Mouse (Mus musculus): Measurements from ENCODE around the gene Fam133b. TPM values are rescaled to one million over a fixed set of nuclear protein-coding genes. Genes with fewer than 3 reads are reported as not detected.

Fam133b gene
- polyA plus RNA-seq, 1 experiment from 2014 or later, result 16.4 TPM

DNA sequence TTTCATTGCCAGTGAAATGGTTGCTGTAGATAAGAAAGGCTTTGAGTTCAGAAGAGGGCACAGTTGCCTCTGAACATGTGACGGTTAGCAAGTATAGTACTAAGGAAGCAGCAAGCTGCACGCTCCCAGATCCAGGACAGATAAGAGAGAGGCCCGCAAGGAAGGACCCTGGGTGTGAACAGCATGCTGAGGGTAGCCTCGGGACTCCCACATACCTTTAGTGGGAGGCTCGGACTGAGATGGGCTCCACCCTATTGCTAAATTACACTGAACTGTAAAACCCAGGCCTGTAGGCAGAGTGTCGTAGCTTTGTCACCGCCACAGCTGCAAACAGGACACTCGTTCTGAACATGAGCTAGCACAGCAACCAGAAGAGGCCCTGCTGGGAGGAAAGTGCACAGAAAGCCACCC lies 28.7 kb upstream of the Fam133b start:
- WGBS, result 42% methylated on average over 8 of the region's 8 CpGs

DNA sequence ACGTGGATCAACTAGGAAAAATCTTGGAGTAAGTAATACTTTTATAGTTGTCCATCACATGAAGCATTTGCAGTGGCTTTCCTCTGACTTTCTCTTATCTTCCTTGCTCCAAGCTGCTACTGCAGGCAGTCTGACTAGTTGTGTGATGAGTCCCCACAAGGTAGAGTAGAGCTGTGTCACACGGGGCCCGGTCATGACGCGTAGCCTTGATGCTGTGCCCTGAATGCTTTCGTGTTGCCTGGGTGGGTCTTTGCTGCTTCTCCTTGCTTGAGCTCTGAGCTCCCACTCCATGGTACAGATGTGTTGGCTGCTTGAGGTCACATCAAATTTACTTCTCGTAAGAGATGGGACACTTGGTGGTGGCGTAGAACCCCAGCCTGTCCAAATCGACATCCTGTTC lies 28.2 kb upstream of the Fam133b start:
- H3K36me3 ChIP-seq (ENCODE audit: control insufficient read depth, insufficient read depth, low read length), result no peaks in the 10 kb centered on the region
- no peaks in the 10 kb centered on the region for H3K27me3 ChIP-seq (ENCODE audit: control insufficient read depth, insufficient read depth, low read length)
- H3K4me3 ChIP-seq (ENCODE audit: low read depth, low read length), result no peak overlapping the region
- DNase-seq (ENCODE audit: low spot score), result no peak
- no peak overlapping the region for H3K9ac ChIP-seq (ENCODE audit: low read length)
- no peak overlapping the region for H3K4me2 ChIP-seq (replicated peaks; ENCODE audit: low read depth)
- peaks cover 2% of the 10 kb centered on the region; the same call in 1 of the 2 replicates for H3K4me1 ChIP-seq (replicated peaks; ENCODE audit: control insufficient read depth, insufficient read depth)
- 88% methylated on average over 9 of the region's 9 CpGs for WGBS
- TF ChIP-seq CTCF (IDR thresholded peaks at IDR 0.05; ENCODE audit: low read depth) (no peak), EP300 (optimal IDR thresholded peaks at IDR 0.05) (no peak)
- ATAC-seq (ENCODE audit: low FRiP score, low TSS enrichment), result no peak
- H3K27ac ChIP-seq (replicated peaks), result no peak overlapping the region
- no peaks in the 10 kb centered on the region for H3K9me3 ChIP-seq (ENCODE audit: control insufficient read depth, low read length)

More for the DNA sequence above, 28.7 kb upstream of the Fam133b start:
- DNase-seq (ENCODE audit: low spot score) (no peak), ATAC-seq (ENCODE audit: low FRiP score, low TSS enrichment) (no peak)
- Histone ChIP-seq H3K9ac (ENCODE audit: low read length) (no peak overlapping the region), H3K4me2 (replicated peaks; ENCODE audit: low read depth) (no peak overlapping the region), H3K27me3 (ENCODE audit: control insufficient read depth, insufficient read depth, low read length) (no peaks in the 10 kb centered on the region), H3K9me3 (ENCODE audit: control insufficient read depth, low read length) (no peaks in the 10 kb centered on the region), H3K4me1 (replicated peaks; ENCODE audit: control insufficient read depth, insufficient read depth) (peaks cover 2% of the 10 kb centered on the region; the same call in 1 of the 2 replicates), H3K36me3 (ENCODE audit: control insufficient read depth, insufficient read depth, low read length) (no peaks in the 10 kb centered on the region), H3K4me3 (ENCODE audit: low read depth, low read length) (no peak overlapping the region), H3K27ac (replicated peaks) (no peak overlapping the region)
- TF ChIP-seq EP300 (optimal IDR thresholded peaks at IDR 0.05) (no peak), CTCF (IDR thresholded peaks at IDR 0.05; ENCODE audit: low read depth) (no peak)

DNA sequence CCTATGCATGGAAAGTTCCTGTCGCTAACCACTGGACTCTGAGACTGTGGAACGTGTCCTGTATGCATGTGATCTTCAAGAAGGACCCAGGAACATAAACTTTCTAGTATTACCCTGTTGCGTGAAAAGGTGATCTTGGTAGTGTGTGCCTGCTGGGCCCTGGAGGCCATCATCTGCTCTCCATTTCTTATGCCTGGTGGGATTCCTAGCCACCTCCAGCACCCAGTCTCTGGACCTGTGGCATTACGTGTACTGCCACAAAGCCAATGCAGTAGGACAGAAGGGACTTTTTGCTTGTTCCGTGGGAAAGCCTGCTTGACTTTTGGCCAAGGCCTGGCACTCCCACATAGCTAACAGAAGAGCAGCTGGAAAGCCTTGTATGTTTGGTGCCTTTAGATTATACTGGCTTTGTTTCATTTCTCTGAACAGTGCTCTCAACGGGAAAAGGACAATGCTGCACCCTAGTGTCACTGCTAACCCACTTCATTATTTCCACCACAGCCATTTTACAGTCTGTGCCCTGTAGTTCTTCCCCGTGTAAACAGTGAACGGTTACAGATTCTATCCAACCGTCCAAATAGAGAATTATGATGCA lies 27.1 kb upstream of the Fam133b start:
- Histone ChIP-seq H3K9ac (ENCODE audit: low read length) (no peak overlapping the region), H3K36me3 (ENCODE audit: control insufficient read depth, insufficient read depth, low read length) (no peaks in the 10 kb centered on the region; the same call in 1 of the 2 replicates), H3K27me3 (ENCODE audit: control insufficient read depth, insufficient read depth, low read length) (no peaks in the 10 kb centered on the region), H3K4me2 (replicated peaks; ENCODE audit: low read depth) (no peak overlapping the region), H3K4me3 (ENCODE audit: low read depth, low read length) (no peak overlapping the region), H3K9me3 (ENCODE audit: control insufficient read depth, low read length) (no peaks in the 10 kb centered on the region), H3K27ac (replicated peaks) (no peak overlapping the region), H3K4me1 (replicated peaks; ENCODE audit: control insufficient read depth, insufficient read depth) (no peaks in the 10 kb centered on the region)
- DNase-seq (ENCODE audit: low spot score) (peak; percentile 69), ATAC-seq (ENCODE audit: low FRiP score, low TSS enrichment) (peak; percentile 93)
- TF ChIP-seq EP300 (optimal IDR thresholded peaks at IDR 0.05) (no peak), CTCF (IDR thresholded peaks at IDR 0.05; ENCODE audit: low read depth) (peak; percentile 90)
- 35% methylated on average over 9 of the region's 9 CpGs for WGBS

DNA sequence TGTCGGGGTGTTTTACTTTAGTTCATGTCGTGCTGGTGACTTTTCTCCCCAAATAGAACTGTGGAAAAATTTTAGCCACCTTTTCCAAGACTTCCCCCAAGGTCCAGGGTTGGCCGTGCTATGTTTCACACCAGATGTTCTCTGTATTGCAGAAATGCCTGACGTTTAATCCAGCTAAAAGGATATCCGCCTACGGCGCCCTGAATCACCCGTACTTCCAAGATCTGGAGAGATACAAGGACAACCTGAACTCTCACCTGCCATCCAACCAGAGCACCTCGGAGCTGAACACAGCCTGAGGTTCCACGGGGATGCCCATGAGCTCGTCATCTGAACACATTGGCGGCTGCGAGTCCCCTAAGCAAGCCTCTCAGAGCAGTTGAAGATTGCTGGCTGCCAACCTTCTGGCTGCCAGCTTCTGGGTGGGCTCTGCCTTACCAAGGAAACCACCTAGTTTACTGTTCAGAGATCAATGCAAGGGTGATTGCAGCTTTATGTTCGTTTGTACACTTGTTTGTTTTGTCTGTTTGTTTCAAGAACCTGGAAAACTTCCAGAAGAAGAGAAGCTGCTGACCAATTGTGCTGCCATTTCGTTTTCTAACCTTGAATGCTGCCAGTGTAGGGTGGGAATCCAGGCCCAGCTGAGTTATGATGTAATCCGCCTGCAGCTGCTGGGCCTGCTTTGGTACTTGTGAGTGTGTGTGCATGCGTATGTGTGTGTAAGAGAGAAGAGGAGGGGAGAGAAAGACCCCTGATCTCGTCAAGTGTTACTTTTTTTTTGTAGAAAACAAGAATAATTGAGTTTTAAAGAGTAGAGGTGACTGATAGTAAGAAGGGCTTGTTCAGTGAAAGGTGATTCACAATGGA lies 22.9 kb upstream of the Fam133b start:
- no peaks in the 10 kb centered on the region for H3K27me3 ChIP-seq (ENCODE audit: control insufficient read depth, insufficient read depth, low read length)
- H3K9me3 ChIP-seq (ENCODE audit: control insufficient read depth, low read length), result no peaks in the 10 kb centered on the region
- H3K4me2 ChIP-seq (replicated peaks; ENCODE audit: low read depth), result no peak overlapping the region
- H3K4me1 ChIP-seq (replicated peaks; ENCODE audit: control insufficient read depth, insufficient read depth), result no peaks in the 10 kb centered on the region
- H3K27ac ChIP-seq (replicated peaks), result no peak overlapping the region
- DNase-seq (ENCODE audit: low spot score) (no peak), ATAC-seq (ENCODE audit: low FRiP score, low TSS enrichment) (no peak)
- no peak overlapping the region for H3K9ac ChIP-seq (ENCODE audit: low read length)
- TF ChIP-seq CTCF (IDR thresholded peaks at IDR 0.05; ENCODE audit: low read depth) (no peak), EP300 (optimal IDR thresholded peaks at IDR 0.05) (no peak)
- H3K36me3 ChIP-seq (ENCODE audit: control insufficient read depth, insufficient read depth, low read length), result no peaks in the 10 kb centered on the region; the same call in 1 of the 2 replicates
- 82% methylated on average over 18 of the region's 18 CpGs for WGBS
- no peak overlapping the region for H3K4me3 ChIP-seq (ENCODE audit: low read depth, low read length)

DNA sequence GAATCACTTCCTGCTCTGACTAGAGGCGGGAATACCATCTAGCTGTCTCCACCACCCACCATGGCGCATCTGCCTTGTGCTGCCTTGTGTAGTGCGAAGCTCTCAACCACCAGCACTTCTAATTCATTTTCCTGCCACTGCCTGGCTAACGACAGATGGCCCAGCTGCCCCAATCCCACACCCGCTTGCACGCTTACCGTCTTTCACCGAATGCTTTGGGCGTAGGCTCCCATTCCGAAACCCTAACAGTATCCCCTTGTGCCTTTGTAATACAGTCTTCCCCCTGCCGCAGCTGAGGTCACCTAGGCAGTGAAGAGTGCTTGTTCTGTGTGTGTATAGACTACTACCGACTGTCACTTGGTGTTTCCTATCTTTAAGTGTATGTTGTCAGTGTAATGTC lies 21.9 kb upstream of the Fam133b start:
- Histone ChIP-seq H3K9me3 (ENCODE audit: control insufficient read depth, low read length) (no peaks in the 10 kb centered on the region), H3K36me3 (ENCODE audit: control insufficient read depth, insufficient read depth, low read length) (no peaks in the 10 kb centered on the region; the same call in 1 of the 2 replicates), H3K4me3 (ENCODE audit: low read depth, low read length) (no peak overlapping the region), H3K4me2 (replicated peaks; ENCODE audit: low read depth) (no peak overlapping the region), H3K27me3 (ENCODE audit: control insufficient read depth, insufficient read depth, low read length) (no peaks in the 10 kb centered on the region), H3K4me1 (replicated peaks; ENCODE audit: control insufficient read depth, insufficient read depth) (no peaks in the 10 kb centered on the region), H3K27ac (replicated peaks) (no peak overlapping the region), H3K9ac (ENCODE audit: low read length) (no peak overlapping the region)
- WGBS, result 90% methylated on average over 12 of the region's 12 CpGs
- no peak for TF ChIP-seq CTCF (IDR thresholded peaks at IDR 0.05; ENCODE audit: low read depth)
- no peak for DNase-seq (ENCODE audit: low spot score)
- ATAC-seq (ENCODE audit: low FRiP score, low TSS enrichment), result no peak

DNA sequence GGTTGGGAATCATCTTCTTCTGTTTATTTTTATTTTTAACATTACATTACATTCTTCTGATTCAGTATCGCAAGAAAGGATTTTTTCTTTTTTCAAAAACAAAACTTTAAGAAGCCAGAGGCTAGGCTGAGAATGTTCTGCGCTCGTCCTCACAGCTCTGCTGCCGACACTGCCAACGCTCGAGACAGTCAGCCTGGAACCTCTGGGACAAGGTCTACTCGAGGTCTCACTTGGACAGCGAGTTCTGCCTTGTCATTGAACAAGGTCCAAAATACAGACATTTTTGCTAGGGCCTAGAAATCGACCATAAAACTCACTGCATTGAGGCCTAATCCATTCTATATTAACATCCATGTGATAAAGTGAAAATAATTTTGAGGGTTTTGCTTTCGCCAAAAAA lies 20.8 kb upstream of the Fam133b start:
- Histone ChIP-seq H3K36me3 (ENCODE audit: control insufficient read depth, insufficient read depth, low read length) (no peaks in the 10 kb centered on the region; the same call in 1 of the 2 replicates), H3K4me2 (replicated peaks; ENCODE audit: low read depth) (no peak overlapping the region), H3K27ac (replicated peaks) (no peak overlapping the region), H3K9ac (ENCODE audit: low read length) (no peak overlapping the region), H3K9me3 (ENCODE audit: control insufficient read depth, low read length) (no peaks in the 10 kb centered on the region), H3K4me1 (replicated peaks; ENCODE audit: control insufficient read depth, insufficient read depth) (no peaks in the 10 kb centered on the region), H3K27me3 (ENCODE audit: control insufficient read depth, insufficient read depth, low read length) (no peaks in the 10 kb centered on the region), H3K4me3 (ENCODE audit: low read depth, low read length) (no peak overlapping the region)
- DNase-seq (ENCODE audit: low spot score) (no peak), ATAC-seq (ENCODE audit: low FRiP score, low TSS enrichment) (no peak)
- WGBS, result 91% methylated on average over 10 of the region's 10 CpGs
- TF ChIP-seq CTCF (IDR thresholded peaks at IDR 0.05; ENCODE audit: low read depth) (no peak), EP300 (optimal IDR thresholded peaks at IDR 0.05) (no peak)

All from stomach, postnatal 0 days (tissue).